Mouse (Mus musculus) intestine, embryonic 15.5 days (tissue): ENCODE data around the gene Zranb1. TPM values are rescaled to one million over a fixed set of nuclear protein-coding genes. Genes with fewer than 3 reads are reported as not detected.

ENCODE experiments used
- ATAC-seq: fragments of 200-750 bp; cut with Nextera tagmentation; 2 replicates; pipeline ENCODE4 v1.8.0; 2017; ENCODE audit warnings: moderate TSS enrichment, moderate library complexity
- H3K27ac ChIP-seq: fragments of 300-500 bp; sonication (generic); 2 replicates; pipeline ENCODE4 v1.5.1; 2015; ENCODE audit warnings: mild to moderate bottlenecking, inconsistent platforms
- H3K27me3 ChIP-seq: fragments of 300-500 bp; sonication (generic); replicated peaks from 2 replicates; pipeline ENCODE4 v1.6.1; 2015; ENCODE audit warnings: inconsistent platforms
- H3K36me3 ChIP-seq: fragments of 300-500 bp; sonication (generic); 2 replicates; pipeline ENCODE4 v1.6.1; 2015; ENCODE audit warnings: inconsistent platforms
- H3K4me1 ChIP-seq: fragments of 300-500 bp; sonication (generic); replicated peaks from 2 replicates; pipeline ENCODE4 v1.6.1; 2015; ENCODE audit warnings: inconsistent platforms
- H3K4me2 ChIP-seq: fragments of 300-500 bp; sonication (generic); replicated peaks from 2 replicates; pipeline ENCODE4 v1.6.1; 2015; ENCODE audit warnings: mild to moderate bottlenecking, inconsistent platforms
- H3K4me3 ChIP-seq: fragments of 300-500 bp; sonication (generic); replicated peaks from 2 replicates; pipeline ENCODE4 v1.5.1; 2015; ENCODE audit warnings: inconsistent platforms
- H3K9ac ChIP-seq: fragments of 300-500 bp; sonication (generic); 2 replicates; pipeline ENCODE4 v1.6.1; 2015; ENCODE audit warnings: inconsistent platforms
- H3K9me3 ChIP-seq: fragments of 300-500 bp; sonication (generic); 2 replicates; pipeline ENCODE4 v1.6.1; 2016; ENCODE audit warnings: inconsistent platforms
- WGBS: fragments of 180-500 bp; shearing (Covaris S2); methylation state at CpG from one replicate; pipeline ENCODE4 v1.1.7; 2015; 5-methylcytosine and 5-hydroxymethylcytosine counted together
- polyA plus RNA-seq: library from polyadenylated mRNA; unstranded; fragments of >200 nt; fragmentation: Nextera tagmentation; extraction: Ambion mirVana; gene quantifications from 2 replicates; pipeline ENCODE4 v1.2.1, GENCODE M21; 2015

Zranb1 gene
- polyA plus RNA-seq, 1 experiment from 2014 or later = 10.6 TPM

- WGBS = 92% methylated on average over 9 of the region's 9 CpGs
- no peaks in the 10 kb centered on the region for H3K4me1 ChIP-seq
- H3K27ac ChIP-seq = no peak overlapping the region
- H3K4me3 ChIP-seq = no peak overlapping the region
- no peak overlapping the region for H3K4me2 ChIP-seq
- no peaks in the 10 kb centered on the region for H3K27me3 ChIP-seq
- H3K9me3 ChIP-seq = no peaks in the 10 kb centered on the region
- H3K9ac ChIP-seq = no peak overlapping the region
- peaks cover 48% of the 10 kb centered on the region for H3K36me3 ChIP-seq
- ATAC-seq = no peak
Measured at GRCm38 (mm10) chr7:132992967-132993615, 62.1 kb downstream of the Zranb1 start.

- no peak overlapping the region for H3K4me2 ChIP-seq
- H3K27me3 ChIP-seq = no peaks in the 10 kb centered on the region
- H3K4me1 ChIP-seq = no peaks in the 10 kb centered on the region
- H3K4me3 ChIP-seq = no peak overlapping the region
- 88% methylated on average over 8 of the region's 8 CpGs for WGBS
- no peak overlapping the region for H3K27ac ChIP-seq
- peaks cover 55% of the 10 kb centered on the region for H3K36me3 ChIP-seq
- no peak for ATAC-seq
- no peak overlapping the region for H3K9ac ChIP-seq
- H3K9me3 ChIP-seq = no peaks in the 10 kb centered on the region
Measured at GRCm38 (mm10) chr7:132994120-132994519, 63.2 kb downstream of the Zranb1 start.

- H3K36me3 ChIP-seq = peaks cover 57% of the 10 kb centered on the region
- no peaks in the 10 kb centered on the region for H3K27me3 ChIP-seq
- no peak for ATAC-seq
- no peak overlapping the region for H3K9ac ChIP-seq
- no peak overlapping the region for H3K4me3 ChIP-seq
- no peaks in the 10 kb centered on the region for H3K9me3 ChIP-seq
- H3K4me1 ChIP-seq = no peaks in the 10 kb centered on the region
- no peak overlapping the region for H3K27ac ChIP-seq
- no peak overlapping the region for H3K4me2 ChIP-seq
- 75% methylated on average over 6 of the region's 6 CpGs for WGBS
Measured at GRCm38 (mm10) chr7:132994628-132995191, 63.8 kb downstream of the Zranb1 start.

- Histone ChIP-seq H3K9ac (no peak overlapping the region), H3K36me3 (peaks cover 45% of the 10 kb centered on the region), H3K9me3 (no peaks in the 10 kb centered on the region), H3K27ac (no peak overlapping the region), H3K4me3 (no peak overlapping the region), H3K27me3 (no peaks in the 10 kb centered on the region), H3K4me1 (no peaks in the 10 kb centered on the region), H3K4me2 (no peak overlapping the region)
- WGBS = 89% methylated on average over 5 of the region's 5 CpGs
- no peak for ATAC-seq
Measured at GRCm38 (mm10) chr7:132996391-132996790, 65.4 kb downstream of the Zranb1 start.

GRCm38 (mm10) chr7:132998639-132999038 is 67.7 kb downstream of the Zranb1 start:
- WGBS = 96% methylated on average over 12 of the region's 12 CpGs
- H3K27me3 ChIP-seq = no peaks in the 10 kb centered on the region
- H3K36me3 ChIP-seq = peaks cover 40% of the 10 kb centered on the region
- H3K27ac ChIP-seq = no peak overlapping the region
- H3K4me1 ChIP-seq = 0 out of 2 replicates have a peak, but pooled peaks cover 5% of the 10 kb centered on the region
- no peak overlapping the region for H3K4me3 ChIP-seq
- no peak overlapping the region for H3K4me2 ChIP-seq
- ATAC-seq = no peak
- no peak overlapping the region for H3K9ac ChIP-seq
- H3K9me3 ChIP-seq = no peaks in the 10 kb centered on the region

GRCm38 (mm10) chr7:132999061-132999460 is 68.1 kb downstream of the Zranb1 start:
- Histone ChIP-seq H3K27ac (no peak overlapping the region), H3K27me3 (no peaks in the 10 kb centered on the region), H3K9me3 (no peaks in the 10 kb centered on the region), H3K4me3 (no peak overlapping the region), H3K9ac (no peak overlapping the region), H3K4me2 (no peak overlapping the region), H3K36me3 (peaks cover 36% of the 10 kb centered on the region), H3K4me1 (0 out of 2 replicates have a peak, but pooled peaks cover 5% of the 10 kb centered on the region)
- 89% methylated on average over 11 of the region's 11 CpGs for WGBS
- ATAC-seq = no peak

- ATAC-seq = no peak
- WGBS = 88% methylated on average over 3 of the region's 3 CpGs
- H3K4me1 ChIP-seq = peaks cover 13% of the 10 kb centered on the region
- peaks cover 27% of the 10 kb centered on the region for H3K36me3 ChIP-seq
- H3K27ac ChIP-seq = no peak overlapping the region
- H3K4me2 ChIP-seq = no peak overlapping the region
- no peaks in the 10 kb centered on the region for H3K27me3 ChIP-seq
- H3K4me3 ChIP-seq = no peak overlapping the region
- no peaks in the 10 kb centered on the region for H3K9me3 ChIP-seq
- no peak overlapping the region for H3K9ac ChIP-seq
Measured at GRCm38 (mm10) chr7:133001388-133001787, 70.4 kb downstream of the Zranb1 start.

- Histone ChIP-seq H3K27ac (no peak overlapping the region), H3K36me3 (peaks cover 19% of the 10 kb centered on the region), H3K4me1 (peaks cover 15% of the 10 kb centered on the region), H3K4me2 (no peak overlapping the region), H3K9me3 (no peaks in the 10 kb centered on the region), H3K4me3 (no peak overlapping the region), H3K27me3 (no peaks in the 10 kb centered on the region), H3K9ac (no peak overlapping the region)
- WGBS = 85% methylated on average over 6 of the region's 6 CpGs
- ATAC-seq = no peak
Measured at GRCm38 (mm10) chr7:133002271-133002670, 71.3 kb downstream of the Zranb1 start.

- H3K9me3 ChIP-seq = no peaks in the 10 kb centered on the region
- peak; percentile 32; the same call in 1 of the 2 replicates for ATAC-seq
- H3K4me2 ChIP-seq = no peak overlapping the region
- H3K27ac ChIP-seq = no peak overlapping the region
- H3K27me3 ChIP-seq = no peaks in the 10 kb centered on the region
- 15% methylated on average over 3 of the region's 3 CpGs for WGBS
- H3K36me3 ChIP-seq = peaks cover 8% of the 10 kb centered on the region
- H3K4me1 ChIP-seq = peaks cover 26% of the 10 kb centered on the region
- H3K4me3 ChIP-seq = no peak overlapping the region
- no peak overlapping the region for H3K9ac ChIP-seq
Measured at GRCm38 (mm10) chr7:133003421-133003820, 72.5 kb downstream of the Zranb1 start.

GRCm38 (mm10) chr7:133005772-133006171 is 74.8 kb downstream of the Zranb1 start:
- H3K4me1 ChIP-seq = peaks cover 42% of the 10 kb centered on the region

GRCm38 (mm10) chr7:133007343-133007742 is 76.4 kb downstream of the Zranb1 start:
- ATAC-seq = peak; percentile 69
- no peaks in the 10 kb centered on the region for H3K27me3 ChIP-seq
- H3K4me3 ChIP-seq = no peak overlapping the region
- WGBS = 43% methylated on average over 11 of the region's 11 CpGs
- H3K4me2 ChIP-seq = no peak overlapping the region
- H3K36me3 ChIP-seq = no peaks in the 10 kb centered on the region
- no peaks in the 10 kb centered on the region for H3K9me3 ChIP-seq
- peaks cover 52% of the 10 kb centered on the region for H3K4me1 ChIP-seq
- H3K9ac ChIP-seq = no peak overlapping the region
- H3K27ac ChIP-seq = peak overlapping the region; percentile 56

More at GRCm38 (mm10) chr7:133005772-133006171, 74.8 kb downstream of the Zranb1 start:
- ATAC-seq = no peak
- no peak overlapping the region for H3K4me3 ChIP-seq
- H3K9ac ChIP-seq = no peak overlapping the region
- H3K9me3 ChIP-seq = no peaks in the 10 kb centered on the region
- no peak overlapping the region for H3K4me2 ChIP-seq
- no peak overlapping the region for H3K27ac ChIP-seq
- whole genome bisulfite sequencing = 74% methylated on average over 7 of the region's 7 CpGs
- H3K36me3 ChIP-seq = no peaks in the 10 kb centered on the region
- no peaks in the 10 kb centered on the region for H3K27me3 ChIP-seq

GRCm38 (mm10) chr7:133008663-133009062 is 77.7 kb downstream of the Zranb1 start:
- H3K4me2 ChIP-seq = no peak overlapping the region
- no peak overlapping the region for H3K4me3 ChIP-seq
- WGBS = 88% methylated on average over 4 of the region's 4 CpGs
- H3K4me1 ChIP-seq = peaks cover 55% of the 10 kb centered on the region
- no peak overlapping the region for H3K9ac ChIP-seq
- no peaks in the 10 kb centered on the region for H3K9me3 ChIP-seq
- peaks cover 3% of the 10 kb centered on the region; the same call in 1 of the 2 replicates for H3K36me3 ChIP-seq
- ATAC-seq = no peak
- H3K27me3 ChIP-seq = no peaks in the 10 kb centered on the region
- 0 out of 2 replicates have a peak overlapping the region, but pooled peaks have one; percentile 20 for H3K27ac ChIP-seq

- Histone ChIP-seq H3K9ac (no peak overlapping the region), H3K4me3 (no peak overlapping the region), H3K4me2 (no peak overlapping the region), H3K9me3 (no peaks in the 10 kb centered on the region), H3K4me1 (peaks cover 56% of the 10 kb centered on the region), H3K27me3 (no peaks in the 10 kb centered on the region), H3K27ac (no peak overlapping the region), H3K36me3 (peaks cover 5% of the 10 kb centered on the region; the same call in 1 of the 2 replicates)
- no peak for ATAC-seq
- WGBS = 72% methylated on average over 8 of the region's 8 CpGs
Measured at GRCm38 (mm10) chr7:133009676-133010075, 78.7 kb downstream of the Zranb1 start.
